Mouse (Mus musculus) layer of hippocampus, adult 2 months (tissue): Measurements from ENCODE around the gene Mecom. TPM values are rescaled to one million over a fixed set of nuclear protein-coding genes. Genes with fewer than 3 reads are reported as not detected.
A peak's percentile ranks its signal among the peaks of the same experiment; 100 is the strongest.
"Not testable (repeated sequence)": the region's sequence is repeated elsewhere in the genome, so short reads cannot be mapped to it uniquely, and the experiment has no call there.

Experiments
- DNase-seq, 2 experiments: peaks; one replicate each; pipeline ENCODE4 v3.0.0; 2022; ENCODE audit warnings: low spot score in 2 of 2
- H3K27ac ChIP-seq: fragments of 200-600 bp; 2 replicates; pipeline ENCODE4 v1.8.1; 2022
- H3K4me3 ChIP-seq: fragments of 200-600 bp; 2 replicates; pipeline ENCODE4 v1.8.1; 2022; ENCODE audit warnings: mild to moderate bottlenecking
- CTCF ChIP-seq: fragments of 200-600 bp; conservative IDR thresholded peaks from 2 replicates; pipeline ENCODE4 v1.8.1; 2022; ENCODE audit warnings: antibody characterized with exemption, mild to moderate bottlenecking, moderate library complexity
- long read RNA-seq, 2 experiments: library from polyadenylated mRNA; stranded (forward); transcript quantifications; one replicate each; pipeline ENCODE4 v2.0.0; 2021; ENCODE audit warnings: borderline mapping rate in 2 of 2
- total RNA-seq, 2 experiments: library from RNA; stranded (reverse); gene quantifications; 2 replicates each; pipeline ENCODE4 v1.2.3; 2021

The Mecom gene
- 1 to 10 TPM; 3.3 to 3.5 TPM for total RNA-seq
- long read RNA-seq, experiment 1, result 0 reads
- long read RNA-seq, experiment 2, full-length matches to known transcripts, result 2 of 2 reads
- long read RNA-seq, experiment 2, partial matches to known transcripts, result 0 of 2 reads
- long read RNA-seq, experiment 2, other reads (novel, unspliced or antisense), result 0 of 2 reads

DNA sequence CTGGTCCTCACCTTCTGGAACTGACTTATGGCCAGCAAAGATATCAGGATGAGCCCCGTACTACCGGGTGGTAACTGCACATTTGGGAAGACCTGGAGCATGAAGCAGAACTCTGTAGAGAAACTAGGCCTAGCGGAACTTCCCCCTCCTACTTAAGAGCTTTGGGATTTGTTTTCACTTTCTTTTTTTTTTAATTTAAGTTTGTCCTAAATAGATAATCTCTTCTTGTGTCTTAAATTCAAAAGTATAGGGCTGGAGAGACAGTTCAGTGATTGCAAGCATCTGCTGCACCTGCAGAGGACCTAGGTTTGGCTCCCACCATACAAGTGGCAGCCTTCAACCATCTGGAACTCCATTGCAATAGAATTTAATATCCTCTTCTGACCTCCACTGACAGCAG lies at the start of gene Mecom:
TSS of gene Mecom (minus strand) at position 101 of the 400 bp plus-strand sequence.
- Histone ChIP-seq H3K4me3 (peak within 1 kb of the TSS; percentile 34; the same call in 1 of the 2 replicates), H3K27ac (no peak within 1 kb of the TSS)
- TF ChIP-seq CTCF, result no peak
- no peak for DNase-seq

DNA sequence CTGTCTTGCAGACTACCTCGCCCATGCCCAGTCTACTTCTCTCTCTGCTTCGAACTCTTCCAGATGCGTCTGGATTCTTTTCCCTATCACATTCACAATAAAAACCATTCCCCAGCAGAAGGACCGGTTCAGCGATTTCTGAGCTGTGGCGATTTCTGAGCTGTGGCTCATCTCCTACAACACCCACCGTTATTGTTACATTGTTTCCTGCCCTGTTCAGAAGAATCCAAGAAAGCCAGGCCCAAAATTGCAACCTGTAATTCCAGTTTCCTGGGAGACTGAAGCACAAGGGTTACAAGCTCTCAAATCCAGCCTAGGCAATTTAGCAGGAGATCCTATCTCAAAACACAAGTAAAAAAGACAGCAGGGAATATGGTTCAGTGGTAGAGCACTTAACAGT lies 49.5 kb upstream of the Mecom start:
- no peak for TF ChIP-seq CTCF
- no peak for DNase-seq
- H3K27ac ChIP-seq, result no peak overlapping the region
- H3K4me3 ChIP-seq, result no peak overlapping the region

DNA sequence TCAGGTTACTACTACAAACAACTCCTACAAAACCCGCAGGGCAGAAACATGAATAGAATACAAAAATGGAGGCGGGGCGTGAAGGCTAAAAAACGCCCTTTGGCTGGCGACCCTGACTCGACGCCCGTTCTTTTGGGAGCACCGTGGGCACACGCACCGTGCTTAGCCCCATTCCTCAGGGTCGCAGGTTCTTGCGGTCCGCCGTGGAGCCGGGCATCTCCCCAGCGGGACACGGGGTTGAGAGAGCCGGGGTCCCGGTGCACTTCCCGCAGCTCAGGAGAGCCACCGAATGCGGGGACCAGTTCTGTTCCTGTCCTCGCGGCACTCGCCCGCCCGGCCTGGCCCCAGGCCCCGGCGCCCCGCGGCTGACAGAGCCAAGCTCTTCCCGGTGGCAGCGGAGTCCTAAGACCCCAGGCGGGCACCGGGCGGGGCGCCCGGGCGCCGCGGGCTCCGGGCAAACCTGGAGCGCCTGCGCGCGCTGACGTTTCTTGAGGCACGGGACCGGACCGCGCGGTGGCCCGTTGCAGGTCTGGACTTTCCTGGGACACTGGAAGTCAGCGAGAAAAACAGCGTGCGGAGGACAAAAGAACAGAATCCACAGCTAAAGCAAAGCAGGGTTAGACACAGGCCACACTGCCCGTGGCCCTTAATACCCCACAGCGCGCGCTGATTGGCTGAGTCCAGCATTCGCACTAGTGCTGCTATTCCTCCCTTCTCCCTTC lies 47.5 kb upstream of the Mecom start:
- peak overlapping the region; percentile 80 for H3K27ac ChIP-seq
- DNase-seq, result peak in 1 of 2 experiments; percentile 24
- peak overlapping the region; percentile 82 for H3K4me3 ChIP-seq
- TF ChIP-seq CTCF, result no peak

DNA sequence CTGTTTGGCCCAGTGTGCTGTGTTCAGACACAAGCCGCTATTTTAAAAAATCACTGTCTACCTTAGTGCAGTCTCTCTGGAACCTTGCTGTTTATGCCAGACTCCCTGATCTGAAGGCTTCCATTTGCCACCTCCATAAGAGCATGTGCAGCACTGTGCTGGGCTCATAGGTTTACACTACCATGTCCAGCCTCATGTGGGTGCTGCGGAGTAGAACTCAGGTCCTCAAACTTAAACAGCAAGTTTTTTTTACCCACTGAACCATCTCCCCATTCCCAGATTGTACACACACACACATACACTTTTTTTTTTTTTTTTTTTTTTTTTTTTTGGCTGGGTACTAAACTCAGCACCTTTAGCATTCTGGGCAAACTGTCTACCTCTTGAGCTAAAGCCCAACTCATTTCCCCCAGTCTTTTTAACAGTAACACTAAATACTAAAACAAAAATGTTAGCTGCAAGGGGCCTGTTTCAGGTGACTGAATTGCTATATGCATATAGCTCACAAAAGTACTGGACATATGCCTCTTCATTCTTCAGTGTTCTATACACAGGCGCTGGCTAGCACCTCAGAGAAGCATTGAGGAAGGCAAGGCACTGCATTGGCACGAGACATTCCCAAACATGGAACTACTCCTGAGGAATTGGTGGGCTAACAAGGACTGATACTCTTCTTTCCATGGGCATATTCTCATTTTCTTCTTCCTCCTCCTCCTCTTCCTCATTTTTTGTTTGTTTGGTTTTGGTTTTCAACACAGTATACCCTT lies 46.1 kb upstream of the Mecom start:
- no peak for DNase-seq
- Histone ChIP-seq H3K27ac (no peak overlapping the region), H3K4me3 (no peak overlapping the region)
- peak; percentile 50 for TF ChIP-seq CTCF

- peak overlapping the region; percentile 20; the same call in 1 of the 2 replicates for H3K27ac ChIP-seq
- DNase-seq, result peak in 1 of 2 experiments; percentile 39
- TF ChIP-seq CTCF, result peak; percentile 92
- H3K4me3 ChIP-seq, result no peak overlapping the region
Observed at GRCm38 (mm10) chr3:30592418-30592853, 44.6 kb upstream of the Mecom start.

DNA sequence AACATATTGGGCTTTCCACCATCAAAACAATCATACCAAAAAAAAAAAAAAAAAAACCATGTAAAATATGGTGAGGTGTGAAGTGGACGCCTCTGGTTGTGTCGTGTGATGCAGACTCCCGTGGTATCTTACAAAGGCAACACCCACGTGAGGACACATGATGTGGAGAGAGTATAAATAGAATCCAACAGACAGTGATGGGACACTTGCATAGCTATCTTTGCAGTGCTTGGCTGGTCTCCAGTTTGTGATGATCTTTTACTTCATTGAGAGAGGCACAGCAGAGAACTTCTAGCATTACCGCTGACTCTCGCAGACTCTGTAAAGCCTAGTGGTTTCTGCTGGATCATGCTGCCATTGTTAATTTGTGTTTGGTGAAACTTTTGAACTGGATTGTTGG lies 41.1 kb upstream of the Mecom start:
- no peak for TF ChIP-seq CTCF
- no peak overlapping the region for H3K27ac ChIP-seq
- H3K4me3 ChIP-seq, result no peak overlapping the region
- no peak for DNase-seq

- Histone ChIP-seq H3K4me3 (no peak overlapping the region), H3K27ac (no peak overlapping the region)
- TF ChIP-seq CTCF, result no peak
- DNase-seq, result no peak
Observed at GRCm38 (mm10) chr3:30573549-30573948, 25.7 kb upstream of the Mecom start.

DNA sequence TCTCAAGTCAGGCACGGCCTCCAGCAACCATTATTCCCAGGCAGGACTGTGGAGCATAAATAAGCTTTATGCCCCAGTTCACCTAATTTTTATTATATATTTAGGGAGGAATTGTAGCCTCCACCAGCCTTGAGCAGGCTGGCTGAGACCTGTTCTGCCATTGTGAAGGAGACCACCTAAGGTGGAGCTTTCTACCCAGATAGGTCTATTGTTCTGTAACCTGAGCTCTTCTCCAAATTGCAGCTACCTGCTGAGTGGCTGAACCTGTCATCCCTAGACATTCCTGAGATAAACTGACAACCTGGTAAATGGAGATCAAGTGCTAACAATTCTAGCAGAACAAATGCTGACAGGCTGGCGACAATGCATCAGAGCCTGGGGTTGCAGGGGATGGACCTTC lies 18.5 kb upstream of the Mecom start:
- DNase-seq, H3K4me3 ChIP-seq, H3K27ac ChIP-seq: not testable (repeated sequence)

GRCm38 (mm10) chr3:30560677-30561314 lies 13.0 kb upstream of the Mecom start:
- no peak overlapping the region for H3K27ac ChIP-seq
- no peak overlapping the region for H3K4me3 ChIP-seq
- peak; percentile 78 for TF ChIP-seq CTCF
- DNase-seq, result no peak

GRCm38 (mm10) chr3:30553741-30554140 lies 5.9 kb upstream of the Mecom start:
- DNase-seq, result no peak
- Histone ChIP-seq H3K4me3 (no peak overlapping the region), H3K27ac (no peak overlapping the region)
- TF ChIP-seq CTCF, result no peak

GRCm38 (mm10) chr3:30550218-30550617 lies 2.4 kb upstream of the Mecom start:
- Histone ChIP-seq H3K27ac (no peak overlapping the region), H3K4me3 (no peak overlapping the region)
- no peak for DNase-seq
- peak; percentile 61 for TF ChIP-seq CTCF

DNA sequence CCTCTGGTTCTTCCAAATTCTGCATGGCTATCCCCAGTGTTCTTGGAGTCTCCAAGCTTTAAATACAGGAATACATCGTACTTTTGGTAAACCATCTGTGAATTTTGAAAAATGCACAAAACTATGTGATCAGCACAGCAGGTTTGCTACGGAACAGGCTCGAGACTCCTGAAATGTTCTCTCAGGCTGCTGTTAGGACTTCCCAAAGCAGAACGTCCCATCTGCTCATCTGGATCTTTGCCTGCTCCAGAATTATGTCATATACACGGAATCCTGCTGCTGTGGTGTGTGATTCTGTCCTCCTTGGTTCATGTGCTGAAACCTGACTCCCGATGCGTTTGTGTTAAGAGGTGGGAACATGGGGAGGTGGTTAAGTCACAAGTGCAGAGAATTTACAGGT lies 1.1 kb upstream of the Mecom start:
- no peak for TF ChIP-seq CTCF
- DNase-seq, result no peak
- Histone ChIP-seq H3K4me3 (no peak overlapping the region), H3K27ac (no peak overlapping the region)

- no peak for TF ChIP-seq CTCF
- no peak for DNase-seq
- no peak overlapping the region for H3K27ac ChIP-seq
- H3K4me3 ChIP-seq, result peak overlapping the region; percentile 34
Observed at GRCm38 (mm10) chr3:30546831-30547369, 908 bp downstream of the Mecom start.
